Mouse (Mus musculus): ENCODE results near the gene Il2rb. TPM values are rescaled to one million over a fixed set of nuclear protein-coding genes. Genes with fewer than 3 reads are reported as not detected.

Il2rb gene
- total and polyA plus RNA-seq, 3 experiments = 0.04 TPM; not detected in 2

DNA sequence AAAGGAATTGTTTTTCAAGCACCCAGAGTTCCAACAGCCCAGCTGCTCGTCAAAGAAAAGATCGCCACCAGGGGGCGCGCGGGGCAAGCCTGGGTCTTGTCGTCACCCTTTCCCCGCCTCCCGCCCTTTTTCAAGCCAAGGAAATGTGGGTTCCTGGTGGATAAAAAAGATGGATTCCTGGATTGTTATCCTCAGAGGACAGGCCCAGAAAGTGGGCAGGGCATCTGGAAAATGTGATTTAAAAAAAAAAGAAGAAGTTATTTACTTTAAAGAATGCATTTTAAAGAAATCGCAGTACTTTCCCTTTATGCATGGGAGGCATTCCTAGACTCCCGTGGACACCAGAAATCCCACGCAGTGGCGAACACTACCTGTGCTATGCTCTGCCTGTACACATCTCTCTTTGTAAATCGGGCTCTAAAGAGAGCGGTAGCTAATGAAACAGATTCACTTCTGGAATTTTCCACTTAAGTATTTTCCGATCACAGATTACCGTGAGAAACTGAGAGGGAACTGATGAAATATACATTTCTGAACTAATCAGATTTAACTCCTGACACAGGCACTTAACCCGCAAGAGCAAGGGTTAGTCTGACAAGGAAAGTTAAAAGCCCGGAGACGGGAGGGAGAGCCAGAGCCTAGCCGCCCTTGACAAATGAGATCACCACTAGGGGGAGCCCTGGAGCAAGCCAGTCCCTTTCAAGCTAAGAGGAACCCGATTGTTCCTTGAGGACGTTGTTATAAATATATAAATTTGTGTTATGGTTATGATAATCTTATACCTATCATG, 47.1 kb downstream of the Il2rb start:
- peaks cover 3 to 17% of the 10 kb centered on the region in 2 experiments; a peak in 2 of 4 replicates for H3K4me1 ChIP-seq (ENCODE audit: control insufficient read depth in 1 of 2, insufficient read depth in 2 of 2, low read length in 2 of 2)
- H3K36me3 ChIP-seq (ENCODE audit: control insufficient read depth in 1 of 2, insufficient read depth in 2 of 2, low read length in 2 of 2) = peaks cover 0 to 6% of the 10 kb centered on the region in 2 experiments; a peak in 2 of 4 replicates
- TF ChIP-seq RCOR1 (IDR thresholded peaks at IDR 0.05; ENCODE audit: low read depth, low read length) (peak; percentile 60), TBP (IDR thresholded peaks at IDR 0.05; ENCODE audit: low read depth, low read length) (peak; percentile 42; the same call in 1 of the 2 replicates), HCFC1 (IDR thresholded peaks at IDR 0.05; ENCODE audit: low read depth, low read length) (peak; percentile 23; the same call in 1 of the 2 replicates), MAZ (IDR thresholded peaks at IDR 0.05; ENCODE audit: low read depth, low read length) (0 out of 2 replicates have a peak, but pooled peaks have one; percentile 62), JUND (IDR thresholded peaks at IDR 0.05; ENCODE audit: low read depth, low read length) (no peak), MXI1 (IDR thresholded peaks at IDR 0.05; ENCODE audit: low read depth, low read length) (peak; percentile 28), MYB (IDR thresholded peaks at IDR 0.05; ENCODE audit: low read depth, low read length) (no peak), ELF1 (IDR thresholded peaks at IDR 0.05; ENCODE audit: low read depth, low read length) (0 out of 2 replicates have a peak, but pooled peaks have one; percentile 27), ETS1 (IDR thresholded peaks at IDR 0.05; ENCODE audit: low read depth, low read length) (peak; percentile 29; the same call in 1 of the 2 replicates), CHD2 (IDR thresholded peaks at IDR 0.05; ENCODE audit: low read length) (no peak), CTCF (IDR thresholded peaks at IDR 0.05 in 2 of 3, conservative IDR thresholded peaks at IDR 0.05 in 1 of 3; ENCODE audit: control insufficient read depth in 1 of 3, insufficient read depth in 1 of 3, low read depth in 2 of 3, low read length in 3 of 3, poor library complexity in 1 of 3, severe bottlenecking in 1 of 3) (peak; percentile 78 to 96 (median 90)), SMC3 (IDR thresholded peaks at IDR 0.05; ENCODE audit: low read depth, low read length) (peak; percentile 84), USF2 (IDR thresholded peaks at IDR 0.05; ENCODE audit: borderline replicate concordance in 1 of 2, insufficient read depth in 1 of 2, low read depth in 1 of 2, low read length in 2 of 2) (no peak), ZC3H11A (IDR thresholded peaks at IDR 0.05; ENCODE audit: low read depth, low read length) (peak; percentile 50), RAD21 (IDR thresholded peaks at IDR 0.05; ENCODE audit: low read depth, low read length) (peak; percentile 54), SIN3A (IDR thresholded peaks at IDR 0.05; ENCODE audit: low read length) (peak; percentile 57)
- DNase-seq (ENCODE audit: low read depth, low spot score) = peak; percentile 92
- no peaks in the 10 kb centered on the region for H3K9me3 ChIP-seq (replicated peaks; ENCODE audit: insufficient read depth, low read length)
- no peaks in the 10 kb centered on the region for H3K27me3 ChIP-seq (ENCODE audit: control insufficient read depth in 1 of 2, insufficient read depth in 2 of 2, low read length in 2 of 2)
- peak overlapping the region; percentile 69 for H3K9ac ChIP-seq (ENCODE audit: control insufficient read depth, low read depth, low read length, poor library complexity, severe bottlenecking)
- H3K27ac ChIP-seq (ENCODE audit: control insufficient read depth, low read depth, low read length) = peak overlapping the region; percentile 42
- H3K79me2 ChIP-seq (ENCODE audit: control insufficient read depth, insufficient read depth, low read length, poor library complexity) = no peaks in the 10 kb centered on the region; the same call in 1 of the 2 replicates
- H3K4me3 ChIP-seq (ENCODE audit: control insufficient read depth in 1 of 2, insufficient read depth in 1 of 2, low read depth in 2 of 2, low read length in 2 of 2) = peak overlapping the region; percentile 49 to 72

DNA sequence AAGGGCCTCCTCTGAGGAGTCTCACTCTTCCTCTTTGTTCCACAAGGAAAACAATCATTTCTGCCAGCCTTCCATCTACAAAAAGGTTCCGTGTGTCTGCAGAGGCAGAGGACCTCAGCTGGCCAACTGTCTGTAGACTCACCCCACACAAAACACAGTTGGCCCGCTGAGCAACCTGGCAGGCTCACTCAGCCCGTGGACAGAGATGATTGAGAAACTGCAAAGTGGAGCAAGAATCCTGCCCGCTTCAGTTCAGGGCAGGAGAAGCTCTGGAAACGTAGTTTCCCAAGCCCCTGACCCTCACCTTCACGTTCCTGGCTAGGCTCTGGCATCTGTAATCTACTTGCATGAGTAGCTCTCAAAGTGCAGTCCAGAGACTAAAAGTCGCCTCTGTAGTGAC, 48.0 kb downstream of the Il2rb start:
- H3K27me3 ChIP-seq (ENCODE audit: control insufficient read depth in 1 of 2, insufficient read depth in 2 of 2, low read length in 2 of 2) = no peaks in the 10 kb centered on the region
- no peak for TF ChIP-seq USF1 (IDR thresholded peaks at IDR 0.05; ENCODE audit: low read depth, low read length)
- TF ChIP-seq SIN3A (IDR thresholded peaks at IDR 0.05; ENCODE audit: low read length) = no peak
- TF ChIP-seq MAFK (IDR thresholded peaks at IDR 0.05; ENCODE audit: borderline replicate concordance, low read depth, low read length) = no peak
- no peak for TF ChIP-seq HCFC1 (IDR thresholded peaks at IDR 0.05; ENCODE audit: low read depth, low read length)
- no peak for TF ChIP-seq MYC (IDR thresholded peaks at IDR 0.05; ENCODE audit: low read depth, low read length)
- no peak for TF ChIP-seq CTCF (IDR thresholded peaks at IDR 0.05 in 2 of 3, conservative IDR thresholded peaks at IDR 0.05 in 1 of 3; ENCODE audit: control insufficient read depth in 1 of 3, insufficient read depth in 1 of 3, low read depth in 2 of 3, low read length in 3 of 3, poor library complexity in 1 of 3, severe bottlenecking in 1 of 3)
- no peak for TF ChIP-seq JUND (IDR thresholded peaks at IDR 0.05; ENCODE audit: low read depth, low read length)
- no peak for TF ChIP-seq ELF1 (IDR thresholded peaks at IDR 0.05; ENCODE audit: low read depth, low read length)
- TF ChIP-seq TCF12 (IDR thresholded peaks at IDR 0.05; ENCODE audit: low read depth, low read length) = no peak
- TF ChIP-seq ETS1 (IDR thresholded peaks at IDR 0.05; ENCODE audit: low read depth, low read length) = no peak
- TF ChIP-seq RCOR1 (IDR thresholded peaks at IDR 0.05; ENCODE audit: low read depth, low read length) = no peak
- no peak for TF ChIP-seq KAT2A (conservative IDR thresholded peaks at IDR 0.05; ENCODE audit: low read depth, low read length)
- no peak for TF ChIP-seq CHD1 (IDR thresholded peaks at IDR 0.05; ENCODE audit: low read depth, low read length)
- no peak for TF ChIP-seq E2F4 (IDR thresholded peaks at IDR 0.05; ENCODE audit: borderline replicate concordance, low read depth, low read length)
- no peak for TF ChIP-seq MYB (IDR thresholded peaks at IDR 0.05; ENCODE audit: low read depth, low read length)
- no peak for TF ChIP-seq TBP (IDR thresholded peaks at IDR 0.05; ENCODE audit: low read depth, low read length)
- no peaks in the 10 kb centered on the region for H3K9me3 ChIP-seq (replicated peaks; ENCODE audit: insufficient read depth, low read length)
- no peak overlapping the region for H3K9ac ChIP-seq (ENCODE audit: control insufficient read depth, low read depth, low read length, poor library complexity, severe bottlenecking)
- peaks cover 3 to 17% of the 10 kb centered on the region in 2 experiments; a peak in 2 of 4 replicates for H3K4me1 ChIP-seq (ENCODE audit: control insufficient read depth in 1 of 2, insufficient read depth in 2 of 2, low read length in 2 of 2)
- DNase-seq (ENCODE audit: low read depth, low spot score) = no peak
- no peak overlapping the region for H3K27ac ChIP-seq (ENCODE audit: control insufficient read depth, low read depth, low read length)
- H3K4me3 ChIP-seq (ENCODE audit: control insufficient read depth in 1 of 2, insufficient read depth in 1 of 2, low read depth in 2 of 2, low read length in 2 of 2) = no peak overlapping the region
- H3K79me2 ChIP-seq (ENCODE audit: control insufficient read depth, insufficient read depth, low read length, poor library complexity) = no peaks in the 10 kb centered on the region; the same call in 1 of the 2 replicates
- H3K36me3 ChIP-seq (ENCODE audit: control insufficient read depth in 1 of 2, insufficient read depth in 2 of 2, low read length in 2 of 2) = peaks cover 0 to 6% of the 10 kb centered on the region in 2 experiments; a peak in 2 of 4 replicates

All from MEL (cell line).